Mouse (Mus musculus) liver, embryonic 11.5 days (tissue): ENCODE measurements at regions not wholly inside any gene's neighbourhood (a gene's known extent, or its start where the extent isn't known, plus 50 kb on each side); places are given as distances from the start of the nearest gene placed in this dataset.

ENCODE experiments used
- ATAC-seq: fragments of 200-750 bp; cut with Nextera tagmentation; replicated peaks from 2 replicates; pipeline ENCODE4 v1.8.0; 2017; ENCODE audit warnings: moderate number of reproducible peaks, mild to moderate bottlenecking, moderate TSS enrichment, moderate library complexity; ENCODE audit not compliant: low FRiP score
- DNase-seq: peaks from one replicate; pipeline ENCODE4 v3.0.0-alpha.2; 2017; ENCODE audit warnings: low spot score
- H3K27ac ChIP-seq: fragments of 300-500 bp; sonication (generic); 2 replicates; pipeline ENCODE4 v1.5.1; 2014; ENCODE audit warnings: mild to moderate bottlenecking, low read depth, low read length, control low read depth
- H3K27me3 ChIP-seq: fragments of 300-500 bp; sonication (generic); replicated peaks from 2 replicates; pipeline ENCODE4 v1.6.1; 2014; ENCODE audit warnings: low read length, mixed read lengths; ENCODE audit not compliant: control insufficient read depth, insufficient read depth
- H3K36me3 ChIP-seq: fragments of 300-500 bp; sonication (generic); 2 replicates; pipeline ENCODE4 v1.6.1; 2014; ENCODE audit warnings: mild to moderate bottlenecking, low read length, moderate library complexity, mixed read lengths; ENCODE audit not compliant: control insufficient read depth, insufficient read depth
- H3K4me1 ChIP-seq: fragments of 300-500 bp; sonication (generic); replicated peaks from 2 replicates; pipeline ENCODE4 v1.6.1; 2014; ENCODE audit warnings: low read length, mixed read lengths; ENCODE audit not compliant: control insufficient read depth, insufficient read depth
- H3K4me2 ChIP-seq: fragments of 300-500 bp; sonication (generic); 2 replicates; pipeline ENCODE4 v1.6.1; 2014; ENCODE audit warnings: mild to moderate bottlenecking, control low read depth, moderate library complexity
- H3K4me3 ChIP-seq: fragments of 300-500 bp; sonication (generic); 2 replicates; pipeline ENCODE4 v1.5.1; 2014; ENCODE audit warnings: low read depth, low read length, control low read depth
- H3K9ac ChIP-seq: fragments of 300-500 bp; sonication (generic); 2 replicates; pipeline ENCODE4 v1.6.1; 2014; ENCODE audit warnings: low read depth, low read length, control low read depth
- H3K9me3 ChIP-seq: fragments of 300-500 bp; sonication (generic); 2 replicates; pipeline ENCODE4 v1.6.1; 2016; ENCODE audit warnings: low read length, inconsistent platforms, mixed read lengths; ENCODE audit not compliant: control insufficient read depth
- WGBS: fragments of 180-500 bp; shearing (Covaris S2); extraction: QIAGEN DNeasy Blood & Tissue Kit; methylation state at CpG from one replicate; pipeline ENCODE4 v1.1.7; 2014; 5-methylcytosine and 5-hydroxymethylcytosine counted together

- ATAC-seq (no peak), DNase-seq (no peak)
- Histone ChIP-seq H3K4me2 (no peak overlapping the region), H3K9ac (no peak overlapping the region), H3K9me3 (no peaks in the 10 kb centered on the region), H3K27me3 (no peaks in the 10 kb centered on the region), H3K27ac (no peak overlapping the region), H3K4me3 (no peak overlapping the region), H3K36me3 (no peaks in the 10 kb centered on the region), H3K4me1 (no peaks in the 10 kb centered on the region)
- 57% methylated on average over 6 of the region's 6 CpGs for WGBS
Observed at GRCm38 (mm10) chr5:119498431-119498830, 172.0 kb upstream of the Tbx3 start.

- no peak overlapping the region for H3K4me3 ChIP-seq
- H3K9me3 ChIP-seq: no peaks in the 10 kb centered on the region
- no peaks in the 10 kb centered on the region for H3K36me3 ChIP-seq
- H3K27me3 ChIP-seq: no peaks in the 10 kb centered on the region
- H3K9ac ChIP-seq: no peak overlapping the region
- H3K27ac ChIP-seq: no peak overlapping the region
- no peak for DNase-seq
- H3K4me1 ChIP-seq: no peaks in the 10 kb centered on the region
- WGBS: 46% methylated on average over 14 of the region's 14 CpGs
- no peak for ATAC-seq
- H3K4me2 ChIP-seq: no peak overlapping the region
Observed at GRCm38 (mm10) chr5:119507709-119508108, 162.8 kb upstream of the Tbx3 start.

- H3K4me2 ChIP-seq: no peak overlapping the region
- H3K9ac ChIP-seq: no peak overlapping the region
- DNase-seq (no peak), ATAC-seq (no peak)
- 83% methylated on average over 19 of the region's 19 CpGs for WGBS
- no peaks in the 10 kb centered on the region for H3K27me3 ChIP-seq
- H3K9me3 ChIP-seq: no peaks in the 10 kb centered on the region
- no peak overlapping the region for H3K27ac ChIP-seq
- H3K4me3 ChIP-seq: no peak overlapping the region
- H3K4me1 ChIP-seq: no peaks in the 10 kb centered on the region
- no peaks in the 10 kb centered on the region for H3K36me3 ChIP-seq
Observed at GRCm38 (mm10) chr5:119518506-119519252, 151.8 kb upstream of the Tbx3 start.

GRCm38 (mm10) chr5:119524171-119524570, 146.3 kb upstream of the Tbx3 start:
- H3K9me3 ChIP-seq: no peaks in the 10 kb centered on the region
- no peak overlapping the region for H3K4me2 ChIP-seq
- no peak for ATAC-seq
- no peaks in the 10 kb centered on the region; the same call in 1 of the 2 replicates for H3K27me3 ChIP-seq
- WGBS: 39% methylated on average over 4 of the region's 4 CpGs
- no peak for DNase-seq
- H3K4me1 ChIP-seq: no peaks in the 10 kb centered on the region
- no peak overlapping the region for H3K9ac ChIP-seq
- H3K36me3 ChIP-seq: no peaks in the 10 kb centered on the region
- no peak overlapping the region for H3K4me3 ChIP-seq
- H3K27ac ChIP-seq: no peak overlapping the region

GRCm38 (mm10) chr5:119525960-119526359, 144.5 kb upstream of the Tbx3 start:
- ATAC-seq: no peak
- 64% methylated on average over 5 of the region's 5 CpGs for WGBS

GRCm38 (mm10) chr5:119530009-119530408, 140.5 kb upstream of the Tbx3 start:
- H3K9me3 ChIP-seq: no peaks in the 10 kb centered on the region
- 59% methylated on average over 8 of the region's 8 CpGs for WGBS
- no peaks in the 10 kb centered on the region for H3K4me1 ChIP-seq
- ATAC-seq: no peak
- no peak overlapping the region for H3K27ac ChIP-seq
- DNase-seq: no peak
- no peak overlapping the region for H3K9ac ChIP-seq
- H3K27me3 ChIP-seq: no peaks in the 10 kb centered on the region; the same call in 1 of the 2 replicates
- H3K4me2 ChIP-seq: no peak overlapping the region
- no peak overlapping the region for H3K4me3 ChIP-seq
- H3K36me3 ChIP-seq: no peaks in the 10 kb centered on the region

More at GRCm38 (mm10) chr5:119525960-119526359, 144.5 kb upstream of the Tbx3 start:
- Histone ChIP-seq H3K4me3 (no peak overlapping the region), H3K36me3 (no peaks in the 10 kb centered on the region), H3K9me3 (no peaks in the 10 kb centered on the region), H3K9ac (no peak overlapping the region), H3K4me2 (no peak overlapping the region), H3K27ac (no peak overlapping the region), H3K4me1 (no peaks in the 10 kb centered on the region), H3K27me3 (no peaks in the 10 kb centered on the region; the same call in 1 of the 2 replicates)
- no peak for DNase-seq

GRCm38 (mm10) chr5:119534946-119535345, 135.5 kb upstream of the Tbx3 start:
- Histone ChIP-seq H3K4me2 (no peak overlapping the region), H3K36me3 (no peaks in the 10 kb centered on the region), H3K27me3 (no peaks in the 10 kb centered on the region), H3K4me1 (no peaks in the 10 kb centered on the region), H3K4me3 (no peak overlapping the region), H3K9me3 (no peaks in the 10 kb centered on the region), H3K9ac (no peak overlapping the region), H3K27ac (no peak overlapping the region)
- no peak for ATAC-seq
- WGBS: 79% methylated on average over 5 of the region's 5 CpGs
- DNase-seq: no peak

GRCm38 (mm10) chr5:119542836-119543235, 127.6 kb upstream of the Tbx3 start:
- Histone ChIP-seq H3K36me3 (no peaks in the 10 kb centered on the region), H3K4me3 (no peak overlapping the region), H3K4me1 (no peaks in the 10 kb centered on the region), H3K27me3 (no peaks in the 10 kb centered on the region), H3K4me2 (no peak overlapping the region), H3K9ac (no peak overlapping the region), H3K27ac (no peak overlapping the region), H3K9me3 (no peaks in the 10 kb centered on the region)
- ATAC-seq (no peak), DNase-seq (no peak)
- WGBS: 77% methylated on average over 11 of the region's 11 CpGs

GRCm38 (mm10) chr5:119543716-119544115, 126.8 kb upstream of the Tbx3 start:
- ATAC-seq: no peak

More at GRCm38 (mm10) chr5:119543716-119544115, 126.8 kb upstream of the Tbx3 start:
- H3K4me1 ChIP-seq: no peaks in the 10 kb centered on the region
- H3K27ac ChIP-seq: no peak overlapping the region
- no peak overlapping the region for H3K4me3 ChIP-seq
- no peaks in the 10 kb centered on the region for H3K36me3 ChIP-seq
- H3K4me2 ChIP-seq: no peak overlapping the region
- no peaks in the 10 kb centered on the region for H3K9me3 ChIP-seq
- no peaks in the 10 kb centered on the region for H3K27me3 ChIP-seq
- 80% methylated on average over 6 of the region's 6 CpGs for WGBS
- no peak overlapping the region for H3K9ac ChIP-seq
- no peak for DNase-seq
